Mouse (Mus musculus) heart, postnatal 0 days (tissue): Measurements from ENCODE around the gene Taf1d.

Source experiments
- CTCF ChIP-seq: IDR thresholded peaks from 2 replicates; pipeline ENCODE4 v1.5.1; 2016; ENCODE audit warnings: antibody characterized with exemption, control low read depth, low read depth
- EP300 ChIP-seq: IDR thresholded peaks from 2 replicates; pipeline ENCODE4 v1.6.1; 2016; ENCODE audit warnings: antibody characterized with exemption, low read depth

DNA sequence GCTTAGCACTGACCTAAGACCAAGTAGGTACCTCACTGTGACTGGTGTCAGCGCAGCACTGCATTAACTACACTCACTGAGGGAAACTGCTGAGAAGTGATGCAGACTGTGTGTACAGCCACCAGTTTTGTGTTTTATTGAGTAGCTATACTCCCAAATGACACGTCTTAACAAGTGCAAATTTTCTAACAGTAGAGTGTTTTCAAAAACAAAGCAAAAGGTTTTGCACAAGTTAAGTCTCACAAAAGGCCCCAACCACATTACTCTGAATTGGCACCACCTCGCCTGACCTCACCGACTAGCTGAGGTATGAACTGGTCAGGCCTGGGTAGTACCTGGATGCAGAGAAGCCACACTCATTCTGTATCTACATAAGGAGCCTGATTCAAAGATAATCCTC lies 29.2 kb upstream of the Taf1d start:
- TF ChIP-seq CTCF = no peak
- TF ChIP-seq EP300 = no peak
